Mouse (Mus musculus): ENCODE measurements at regions not wholly inside any gene's neighbourhood (a gene's known extent, or its start where the extent isn't known, plus 50 kb on each side); places are given as distances from the start of the nearest gene placed in this dataset.

DNA sequence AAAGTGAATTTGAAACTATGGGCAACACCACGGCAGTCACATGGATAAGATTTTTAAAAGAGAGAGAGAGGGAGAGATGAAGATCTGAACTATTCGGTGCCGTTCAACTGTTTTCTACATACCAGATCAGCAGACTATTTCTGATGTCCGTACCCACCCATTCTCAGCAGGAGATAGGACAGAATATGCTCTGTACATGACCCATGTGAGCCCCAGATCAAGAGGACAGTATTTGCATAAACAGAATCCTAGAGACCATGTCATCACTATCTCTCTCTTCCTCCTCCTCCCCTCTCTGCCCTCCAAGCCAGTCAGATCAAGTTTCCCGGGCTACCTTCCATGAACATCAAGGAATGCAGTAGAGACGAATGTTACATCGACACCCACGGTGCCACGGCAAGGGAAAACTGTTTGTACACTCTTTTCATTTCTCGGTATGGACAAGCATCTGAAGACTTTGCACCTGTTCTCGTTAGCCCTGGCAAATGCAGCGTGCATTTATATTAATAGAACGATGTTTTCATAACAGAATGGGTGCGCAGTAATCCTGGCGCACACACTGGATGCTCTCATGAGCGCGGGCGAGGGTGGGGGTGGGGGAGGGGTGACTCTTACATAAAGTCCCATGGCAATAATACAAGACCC is 177.7 kb downstream of the Rps12 start:
- intact Hi-C loops (cut with DNase I), result loop anchor here (1.0 kb wide), 1 partner anchor 259 kb away; the partner anchor contains the start of gene Eya4
- TF ChIP-seq CTCF (IDR thresholded peaks at IDR 0.05), result no peak
- Histone ChIP-seq H3K27ac (no peak overlapping the region), H3K4me3 (peak overlapping the region; percentile 37)
- peak in 1 of 2 experiments; percentile 12 for DNase-seq (ENCODE audit: extremely low spot score in 1 of 2, low spot score in 2 of 2)

DNA sequence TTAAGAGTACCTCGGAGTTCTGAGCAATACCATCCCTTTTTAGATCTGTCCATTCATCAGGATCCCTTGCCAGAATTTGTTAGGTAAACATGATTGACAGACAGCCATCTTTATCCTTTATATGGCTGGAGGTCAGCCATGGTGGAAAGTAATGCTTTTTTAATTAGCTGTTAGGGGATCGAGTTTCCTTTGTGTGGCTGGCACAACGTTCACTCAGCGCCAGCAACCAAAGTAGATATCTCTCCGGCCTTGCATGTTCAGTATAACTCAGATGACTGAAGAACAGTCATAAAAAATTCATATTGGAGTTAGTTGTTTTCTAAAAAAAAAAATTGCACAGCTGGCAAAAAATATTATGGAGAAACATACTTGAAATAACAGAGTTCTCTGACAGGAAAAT is 186.4 kb downstream of the Rps12 start:
- no peak for DNase-seq (ENCODE audit: extremely low spot score in 1 of 2, low spot score in 2 of 2)
- intact Hi-C loops (cut with DNase I), result no loop called here

GRCm38 (mm10) chr10:23595541-23595940 is 191.5 kb downstream of the Rps12 start:
- intact Hi-C loops (cut with DNase I), result no loop called here
- no peak for DNase-seq (ENCODE audit: extremely low spot score in 1 of 2, low spot score in 2 of 2)

More for the DNA sequence above, 186.4 kb downstream of the Rps12 start:
- TF ChIP-seq CTCF (IDR thresholded peaks at IDR 0.05), result no peak
- Histone ChIP-seq H3K27ac (no peak overlapping the region), H3K4me3 (no peak overlapping the region)

DNA sequence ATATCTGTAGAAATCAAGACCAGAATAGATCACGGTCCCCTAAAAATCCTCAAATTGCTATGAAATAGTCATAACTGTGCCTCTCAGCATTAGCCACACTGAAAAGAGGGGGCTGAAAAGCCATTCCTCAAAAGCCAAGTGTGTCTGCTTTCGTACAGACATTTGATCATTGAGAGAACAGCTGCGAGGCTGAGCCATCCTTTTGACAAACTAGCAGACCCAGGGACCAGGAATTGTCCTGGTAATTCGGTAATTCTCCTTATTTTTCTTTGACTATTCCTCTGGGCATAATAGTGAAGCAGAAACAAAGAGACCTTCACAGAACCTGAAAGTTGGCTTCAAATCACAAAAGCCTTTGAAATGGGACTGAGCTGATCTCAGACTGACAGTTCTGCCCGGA is 206.8 kb downstream of the Rps12 start:
- no peak overlapping the region for H3K4me3 ChIP-seq
- intact Hi-C loops (cut with DNase I), result no loop called here
- DNase-seq (ENCODE audit: extremely low spot score in 1 of 2, low spot score in 2 of 2), result no peak
- no peak for TF ChIP-seq CTCF (IDR thresholded peaks at IDR 0.05)
- no peak overlapping the region for H3K27ac ChIP-seq

More at GRCm38 (mm10) chr10:23595541-23595940, 191.5 kb downstream of the Rps12 start:
- TF ChIP-seq CTCF (IDR thresholded peaks at IDR 0.05), result no peak
- Histone ChIP-seq H3K27ac (no peak overlapping the region), H3K4me3 (no peak overlapping the region)

DNA sequence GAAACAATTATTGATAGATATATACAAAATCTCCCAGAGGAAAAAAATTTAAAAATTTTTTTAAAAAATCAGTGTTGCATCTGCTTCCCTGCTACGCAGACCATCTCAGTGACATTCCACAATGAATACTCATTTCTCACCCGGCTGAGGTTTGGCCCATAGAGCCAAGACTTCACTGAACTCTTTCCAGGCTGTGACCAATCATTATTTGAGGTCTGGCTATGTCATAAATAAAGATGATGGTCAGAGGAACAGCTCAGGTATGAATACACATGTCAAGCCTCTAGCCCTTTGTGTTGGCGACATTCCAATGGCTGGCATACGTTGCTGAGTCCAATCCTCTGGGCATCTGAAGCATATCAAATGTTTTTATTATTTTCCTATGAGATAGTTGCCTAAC is 216.1 kb downstream of the Rps12 start:
- intact Hi-C loops (cut with DNase I), result no loop called here
- no peak overlapping the region for H3K27ac ChIP-seq
- TF ChIP-seq CTCF (IDR thresholded peaks at IDR 0.05), result no peak
- H3K4me3 ChIP-seq, result no peak overlapping the region
- no peak for DNase-seq (ENCODE audit: extremely low spot score in 1 of 2, low spot score in 2 of 2)

DNA sequence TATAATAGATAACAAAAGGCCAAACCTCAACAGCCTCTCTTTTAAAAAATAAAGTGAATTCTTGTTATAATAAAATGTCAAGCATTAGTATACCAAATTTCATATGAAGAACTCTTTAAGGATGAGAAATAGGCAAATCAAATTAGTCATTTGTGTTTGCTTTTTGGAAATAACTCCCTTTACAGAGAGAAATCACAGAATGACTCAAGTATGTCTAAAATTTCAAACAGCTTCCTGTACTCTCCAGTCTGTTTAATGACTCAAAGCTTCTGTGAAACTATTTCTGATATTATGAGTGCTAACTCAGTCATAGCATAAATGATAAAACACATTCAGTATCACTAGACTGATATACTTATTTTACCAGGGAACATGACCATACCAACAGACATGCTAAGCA is 217.7 kb downstream of the Rps12 start:
- no peak for DNase-seq (ENCODE audit: extremely low spot score in 1 of 2, low spot score in 2 of 2)
- H3K4me3 ChIP-seq, result no peak overlapping the region
- H3K27ac ChIP-seq, result no peak overlapping the region
- no peak for TF ChIP-seq CTCF (IDR thresholded peaks at IDR 0.05)
- intact Hi-C loops (cut with DNase I), result no loop called here

DNA sequence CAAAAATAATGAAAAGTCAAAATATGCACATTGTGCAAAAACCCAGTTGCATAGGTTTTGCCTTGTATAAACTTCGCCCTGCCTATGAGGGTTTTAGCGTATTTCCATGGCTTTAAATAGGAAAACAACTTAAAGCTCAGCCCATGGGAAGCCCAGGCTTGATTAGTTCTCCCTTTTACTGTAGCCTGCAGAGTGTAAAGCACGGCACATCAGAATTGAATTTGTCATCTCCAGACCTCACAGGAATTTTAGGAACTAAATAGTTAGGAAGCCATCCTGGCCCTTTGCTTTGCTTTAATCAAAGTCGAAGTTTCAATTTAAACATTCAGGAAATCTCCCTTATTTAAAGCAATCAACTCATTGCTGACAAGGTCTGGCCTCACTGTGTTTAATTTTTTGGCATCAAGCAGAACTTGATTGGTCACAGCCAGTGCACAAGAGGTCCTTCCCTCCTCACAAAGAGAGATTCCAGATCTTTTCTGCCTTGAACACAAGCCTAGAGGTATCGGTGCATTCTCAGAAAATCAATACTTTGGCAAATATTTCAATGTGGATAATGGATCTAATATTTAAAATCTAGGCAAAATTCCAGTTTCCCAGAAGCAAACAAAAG is 211.8 kb upstream of the Eya4 start:
- no peak overlapping the region for H3K27ac ChIP-seq
- intact Hi-C loops (cut with DNase I), result no loop called here
- DNase-seq (ENCODE audit: extremely low spot score in 1 of 2, low spot score in 2 of 2), result no peak
- no peak for TF ChIP-seq CTCF (IDR thresholded peaks at IDR 0.05)
- H3K4me3 ChIP-seq, result no peak overlapping the region

- TF ChIP-seq CTCF (IDR thresholded peaks at IDR 0.05), result no peak
- H3K4me3 ChIP-seq, result no peak overlapping the region
- intact Hi-C loops (cut with DNase I), result no loop called here
- no peak for DNase-seq (ENCODE audit: extremely low spot score in 1 of 2, low spot score in 2 of 2)
- no peak overlapping the region for H3K27ac ChIP-seq
Observed at GRCm38 (mm10) chr10:23559980-23560658, 209.5 kb upstream of the Eya4 start.

DNA sequence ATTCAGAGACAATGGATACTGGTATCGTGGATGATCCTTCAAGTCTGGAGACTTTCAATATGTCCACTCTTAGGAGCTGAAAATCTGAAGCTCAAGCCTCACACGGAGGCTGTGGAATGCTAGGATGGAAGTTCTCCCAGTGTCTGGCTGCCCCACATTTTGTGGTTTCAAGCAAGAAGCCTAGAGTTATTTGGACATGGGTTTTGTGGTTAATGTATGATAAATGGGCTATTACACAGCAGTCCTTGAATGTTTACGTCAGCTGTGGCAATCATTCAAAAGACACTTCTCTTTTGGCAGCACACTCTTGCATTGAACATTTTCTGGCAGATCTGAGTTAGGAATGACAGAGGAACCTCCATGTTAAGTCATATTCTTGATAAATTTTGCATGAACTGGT is 207.2 kb upstream of the Eya4 start:
- no peak overlapping the region for H3K4me3 ChIP-seq
- TF ChIP-seq CTCF (IDR thresholded peaks at IDR 0.05), result no peak
- intact Hi-C loops (cut with DNase I), result no loop called here
- H3K27ac ChIP-seq, result no peak overlapping the region
- DNase-seq (ENCODE audit: extremely low spot score in 1 of 2, low spot score in 2 of 2), result no peak

DNA sequence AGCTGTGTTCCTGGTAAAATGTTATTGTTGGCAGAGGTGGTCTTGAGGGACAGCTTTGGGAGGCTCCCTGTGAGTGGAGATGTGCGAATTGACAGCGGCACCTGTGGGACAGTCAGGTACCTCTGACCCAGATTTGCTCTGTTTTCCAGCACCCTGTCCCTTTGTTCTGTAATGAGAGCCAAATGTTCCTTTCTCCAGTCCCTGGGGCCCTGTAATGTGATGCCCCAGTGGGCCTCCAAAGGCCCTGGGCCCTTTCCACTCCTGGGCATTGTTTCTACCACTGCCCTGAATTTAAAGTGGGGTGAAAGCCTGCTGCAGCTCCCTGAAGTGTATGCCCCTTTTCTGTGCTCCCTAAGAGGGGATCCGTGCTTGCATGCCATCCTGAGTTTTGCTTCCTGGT is 198.6 kb upstream of the Eya4 start:
- no peak overlapping the region for H3K4me3 ChIP-seq
- no peak for TF ChIP-seq CTCF (IDR thresholded peaks at IDR 0.05)
- DNase-seq (ENCODE audit: extremely low spot score in 1 of 2, low spot score in 2 of 2), result no peak
- intact Hi-C loops (cut with DNase I), result no loop called here
- H3K27ac ChIP-seq, result no peak overlapping the region

- no peak for DNase-seq (ENCODE audit: extremely low spot score in 1 of 2, low spot score in 2 of 2)
- H3K27ac ChIP-seq, result no peak overlapping the region
- H3K4me3 ChIP-seq, result no peak overlapping the region
- TF ChIP-seq CTCF (IDR thresholded peaks at IDR 0.05), result no peak
- intact Hi-C loops (cut with DNase I), result no loop called here
Observed at GRCm38 (mm10) chr10:23548322-23548721, 197.7 kb upstream of the Eya4 start.

- H3K4me3 ChIP-seq, result no peak overlapping the region
- DNase-seq (ENCODE audit: extremely low spot score in 1 of 2, low spot score in 2 of 2), result no peak
- intact Hi-C loops (cut with DNase I), result no loop called here
- TF ChIP-seq CTCF (IDR thresholded peaks at IDR 0.05), result no peak
- no peak overlapping the region for H3K27ac ChIP-seq
Observed at GRCm38 (mm10) chr10:23542712-23543111, 192.1 kb upstream of the Eya4 start.

Data from left cerebral cortex, adult 2 months (tissue).